Mouse (Mus musculus): ENCODE data around the gene Rab22a.

- TF ChIP-seq ZC3H11A (IDR thresholded peaks at IDR 0.05; ENCODE audit: borderline replicate concordance, low read depth, low read length) (no peak), ZNF384 (IDR thresholded peaks at IDR 0.05; ENCODE audit: low read depth, low read length) (no peak), HCFC1 (IDR thresholded peaks at IDR 0.05; ENCODE audit: borderline replicate concordance, insufficient read depth, low read length) (no peak), CHD2 (IDR thresholded peaks at IDR 0.05; ENCODE audit: low read depth, low read length) (no peak)
Measured at GRCm38 (mm10) chr2:173691748-173692147, 32.2 kb downstream of the Rab22a start.

Measured in ES-E14 (cell line).